Mouse (Mus musculus) neural tube, embryonic 11.5 days (tissue): Measurements from ENCODE around the gene Fah. TPM values are rescaled to one million over a fixed set of nuclear protein-coding genes. Genes with fewer than 3 reads are reported as not detected.
A peak's percentile ranks its signal among the peaks of the same experiment; 100 is the strongest.

Source experiments
- ATAC-seq: fragments of 200-750 bp; cut with Nextera tagmentation; 2 replicates; pipeline ENCODE4 v1.8.0; 2017; ENCODE audit warnings: moderate number of reproducible peaks, mild to moderate bottlenecking, moderate TSS enrichment, moderate library complexity; ENCODE audit not compliant: insufficient read depth, low FRiP score, low TSS enrichment
- DNase-seq: peaks from one replicate; pipeline ENCODE4 v3.0.0-alpha.2; 2015; ENCODE audit warnings: low spot score
- H3K27ac ChIP-seq: fragments of 300-500 bp; sonication (generic); 2 replicates; pipeline ENCODE4 v1.5.1; 2014; ENCODE audit warnings: low read depth, mild to moderate bottlenecking, low read length
- H3K27me3 ChIP-seq: fragments of 300-500 bp; sonication (generic); 2 replicates; pipeline ENCODE4 v1.6.1; 2014; ENCODE audit warnings: mild to moderate bottlenecking, low read length, mixed read lengths; ENCODE audit not compliant: control insufficient read depth, insufficient read depth
- H3K36me3 ChIP-seq: fragments of 300-500 bp; sonication (generic); 2 replicates; pipeline ENCODE4 v1.6.1; 2014; ENCODE audit warnings: mild to moderate bottlenecking, low read length, moderate library complexity, mixed read lengths; ENCODE audit not compliant: control insufficient read depth, insufficient read depth
- H3K4me1 ChIP-seq: fragments of 300-500 bp; sonication (generic); 2 replicates; pipeline ENCODE4 v1.6.1; 2014; ENCODE audit warnings: low read length, mixed read lengths; ENCODE audit not compliant: control insufficient read depth, insufficient read depth
- H3K4me2 ChIP-seq: fragments of 300-500 bp; sonication (generic); 2 replicates; pipeline ENCODE4 v1.6.1; 2014; ENCODE audit warnings: low read depth, mild to moderate bottlenecking, moderate library complexity
- H3K4me3 ChIP-seq: fragments of 300-500 bp; sonication (generic); 2 replicates; pipeline ENCODE4 v1.5.1; 2014; ENCODE audit warnings: low read depth, low read length
- H3K9ac ChIP-seq: fragments of 300-500 bp; sonication (generic); 2 replicates; pipeline ENCODE4 v1.6.1; 2014; ENCODE audit warnings: mild to moderate bottlenecking, low read length
- H3K9me3 ChIP-seq: fragments of 300-500 bp; sonication (generic); 2 replicates; pipeline ENCODE4 v1.6.1; 2016; ENCODE audit warnings: low read length; ENCODE audit not compliant: control insufficient read depth
- WGBS: fragments of 180-500 bp; shearing (Covaris S2); extraction: QIAGEN DNeasy Blood & Tissue Kit; methylation state at CpG from one replicate; pipeline ENCODE4 v1.1.7; 2014; 5-methylcytosine and 5-hydroxymethylcytosine counted together
- polyA plus RNA-seq: library from polyadenylated mRNA; unstranded; fragments of >200 nt; fragmentation: Nextera tagmentation; extraction: Ambion mirVana; gene quantifications from 2 replicates; pipeline ENCODE4 v1.2.1, GENCODE M21; 2014

Fah gene
- polyA plus RNA-seq, 1 experiment from 2014 or later, result 2.4 TPM

- ATAC-seq, result no peak
- H3K4me2 ChIP-seq, result no peak overlapping the region
- 71% methylated on average over 3 of the region's 3 CpGs for WGBS
- H3K27me3 ChIP-seq, result no peaks in the 10 kb centered on the region
- no peak for DNase-seq
- H3K4me3 ChIP-seq, result no peak overlapping the region
- H3K9ac ChIP-seq, result no peak overlapping the region
- no peaks in the 10 kb centered on the region for H3K4me1 ChIP-seq
- no peaks in the 10 kb centered on the region for H3K36me3 ChIP-seq
- no peak overlapping the region for H3K27ac ChIP-seq
- H3K9me3 ChIP-seq, result no peaks in the 10 kb centered on the region
Measured at GRCm38 (mm10) chr7:84604501-84604900, 2.0 kb downstream of the Fah start.

- no peak for DNase-seq
- 84% methylated on average over 3 of the region's 3 CpGs for WGBS
- H3K27me3 ChIP-seq, result no peaks in the 10 kb centered on the region
Measured at GRCm38 (mm10) chr7:84601331-84601730, 5.2 kb downstream of the Fah start.

GRCm38 (mm10) chr7:84600631-84601030 lies 5.9 kb downstream of the Fah start:
- no peaks in the 10 kb centered on the region for H3K36me3 ChIP-seq
- no peak for ATAC-seq
- DNase-seq, result no peak
- H3K9ac ChIP-seq, result no peak overlapping the region
- no peak overlapping the region for H3K4me2 ChIP-seq
- 100% methylated on average over 2 of the region's 2 CpGs for WGBS
- no peaks in the 10 kb centered on the region for H3K27me3 ChIP-seq
- no peak overlapping the region for H3K27ac ChIP-seq
- no peaks in the 10 kb centered on the region for H3K9me3 ChIP-seq
- no peaks in the 10 kb centered on the region for H3K4me1 ChIP-seq
- no peak overlapping the region for H3K4me3 ChIP-seq

More at GRCm38 (mm10) chr7:84601331-84601730, 5.2 kb downstream of the Fah start:
- no peak overlapping the region for H3K4me3 ChIP-seq
- no peak overlapping the region for H3K27ac ChIP-seq
- no peak overlapping the region for H3K4me2 ChIP-seq
- ATAC-seq, result no peak
- H3K4me1 ChIP-seq, result no peaks in the 10 kb centered on the region
- no peaks in the 10 kb centered on the region for H3K9me3 ChIP-seq
- no peaks in the 10 kb centered on the region for H3K36me3 ChIP-seq
- no peak overlapping the region for H3K9ac ChIP-seq

GRCm38 (mm10) chr7:84596633-84597032 lies 9.9 kb downstream of the Fah start:
- WGBS, result 88% methylated on average over 3 of the region's 3 CpGs
- ATAC-seq, result no peak

GRCm38 (mm10) chr7:84596002-84596401 lies 10.5 kb downstream of the Fah start:
- ATAC-seq, result no peak
- Histone ChIP-seq H3K9ac (no peak overlapping the region), H3K4me2 (no peak overlapping the region), H3K27me3 (no peaks in the 10 kb centered on the region), H3K4me3 (no peak overlapping the region), H3K36me3 (no peaks in the 10 kb centered on the region), H3K4me1 (no peaks in the 10 kb centered on the region), H3K9me3 (no peaks in the 10 kb centered on the region), H3K27ac (no peak overlapping the region)
- no peak for DNase-seq
- 92% methylated on average over 3 of the region's 3 CpGs for WGBS

More at GRCm38 (mm10) chr7:84596633-84597032, 9.9 kb downstream of the Fah start:
- no peak overlapping the region for H3K4me3 ChIP-seq
- no peaks in the 10 kb centered on the region for H3K27me3 ChIP-seq
- no peak overlapping the region for H3K9ac ChIP-seq
- H3K4me1 ChIP-seq, result no peaks in the 10 kb centered on the region
- no peaks in the 10 kb centered on the region for H3K36me3 ChIP-seq
- DNase-seq, result no peak
- no peaks in the 10 kb centered on the region for H3K9me3 ChIP-seq
- H3K4me2 ChIP-seq, result no peak overlapping the region
- no peak overlapping the region for H3K27ac ChIP-seq

- Histone ChIP-seq H3K9me3 (no peaks in the 10 kb centered on the region), H3K9ac (no peak overlapping the region; the same call in 1 of the 2 replicates), H3K4me2 (no peak overlapping the region), H3K27me3 (no peaks in the 10 kb centered on the region), H3K4me3 (no peak overlapping the region), H3K4me1 (no peaks in the 10 kb centered on the region), H3K36me3 (no peaks in the 10 kb centered on the region), H3K27ac (no peak overlapping the region)
- peak; percentile 36; the same call in 1 of the 2 replicates for ATAC-seq
- DNase-seq, result no peak
Measured at GRCm38 (mm10) chr7:84594917-84595303, 11.6 kb downstream of the Fah start.

- Histone ChIP-seq H3K27me3 (no peaks in the 10 kb centered on the region), H3K9me3 (no peaks in the 10 kb centered on the region), H3K36me3 (no peaks in the 10 kb centered on the region), H3K27ac (no peak overlapping the region), H3K4me3 (no peak overlapping the region), H3K9ac (no peak overlapping the region), H3K4me1 (no peaks in the 10 kb centered on the region), H3K4me2 (no peak overlapping the region)
- 51% methylated on average over 8 of the region's 8 CpGs for WGBS
- ATAC-seq (peak; percentile 73), DNase-seq (peak; percentile 46)
Measured at GRCm38 (mm10) chr7:84594087-84594916, 12.2 kb downstream of the Fah start.

- Histone ChIP-seq H3K9ac (no peak overlapping the region), H3K9me3 (no peaks in the 10 kb centered on the region), H3K4me1 (no peaks in the 10 kb centered on the region), H3K27me3 (no peaks in the 10 kb centered on the region), H3K27ac (no peak overlapping the region), H3K4me3 (no peak overlapping the region), H3K4me2 (no peak overlapping the region), H3K36me3 (no peaks in the 10 kb centered on the region)
- 97% methylated on average over 3 of the region's 3 CpGs for WGBS
- ATAC-seq, result no peak
- no peak for DNase-seq
Measured at GRCm38 (mm10) chr7:84591347-84591746, 15.2 kb downstream of the Fah start.

GRCm38 (mm10) chr7:84590622-84591021 lies 15.9 kb downstream of the Fah start:
- no peak overlapping the region for H3K9ac ChIP-seq
- WGBS, result 89% methylated on average over 2 of the region's 2 CpGs
- H3K9me3 ChIP-seq, result no peaks in the 10 kb centered on the region
- no peaks in the 10 kb centered on the region for H3K36me3 ChIP-seq
- no peak overlapping the region for H3K4me3 ChIP-seq
- H3K4me2 ChIP-seq, result no peak overlapping the region
- H3K4me1 ChIP-seq, result no peaks in the 10 kb centered on the region
- H3K27me3 ChIP-seq, result no peaks in the 10 kb centered on the region
- ATAC-seq, result no peak
- H3K27ac ChIP-seq, result no peak overlapping the region
- DNase-seq, result no peak
